Mouse (Mus musculus) heart, postnatal 0 days (tissue): ENCODE results near the gene Fat3.

Experiments
- CTCF ChIP-seq: IDR thresholded peaks from 2 replicates; pipeline ENCODE4 v1.5.1; 2016; ENCODE audit warnings: antibody characterized with exemption, control low read depth, low read depth
- EP300 ChIP-seq: IDR thresholded peaks from 2 replicates; pipeline ENCODE4 v1.6.1; 2016; ENCODE audit warnings: antibody characterized with exemption, low read depth

- no peak for TF ChIP-seq CTCF
- TF ChIP-seq EP300, result no peak
These were observed 16.3 kb downstream of the Fat3 start for GRCm38 (mm10) chr9:16484765-16485164.
